Mouse (Mus musculus) hindbrain, embryonic 11.5 days (tissue): ENCODE data around the gene Crlf3. TPM values are rescaled to one million over a fixed set of nuclear protein-coding genes. Genes with fewer than 3 reads are reported as not detected.
"Not testable (repeated sequence)": the region's sequence is repeated elsewhere in the genome, so short reads cannot be mapped to it uniquely, and the experiment has no call there.

ENCODE experiments used
- ATAC-seq: fragments of 200-750 bp; cut with Nextera tagmentation; 2 replicates; pipeline ENCODE4 v1.8.0; 2017; ENCODE audit warnings: mild to moderate bottlenecking, moderate TSS enrichment, moderate library complexity; ENCODE audit not compliant: low FRiP score
- DNase-seq: peaks from one replicate; pipeline ENCODE4 v3.0.0-alpha.2; 2015; ENCODE audit warnings: low spot score
- H3K27ac ChIP-seq: fragments of 300-500 bp; sonication (generic); 2 replicates; pipeline ENCODE4 v1.5.1; 2014; ENCODE audit warnings: mild to moderate bottlenecking, low read depth, low read length
- H3K27me3 ChIP-seq: fragments of 300-500 bp; sonication (generic); 2 replicates; pipeline ENCODE4 v1.6.1; 2014; ENCODE audit warnings: mild to moderate bottlenecking, low read length, moderate library complexity, mixed read lengths; ENCODE audit not compliant: control insufficient read depth, insufficient read depth
- H3K36me3 ChIP-seq: fragments of 300-500 bp; sonication (generic); 2 replicates; pipeline ENCODE4 v1.6.1; 2014; ENCODE audit warnings: mild to moderate bottlenecking, low read length, moderate library complexity, mixed read lengths; ENCODE audit not compliant: control insufficient read depth, insufficient read depth
- H3K4me1 ChIP-seq: fragments of 300-500 bp; sonication (generic); replicated peaks from 2 replicates; pipeline ENCODE4 v1.6.1; 2014; ENCODE audit warnings: low read length, mixed read lengths; ENCODE audit not compliant: control insufficient read depth, insufficient read depth
- H3K4me2 ChIP-seq: fragments of 300-500 bp; sonication (generic); replicated peaks from 2 replicates; pipeline ENCODE4 v1.6.1; 2014; ENCODE audit warnings: mild to moderate bottlenecking, low read depth, low read length
- H3K4me3 ChIP-seq: fragments of 300-500 bp; sonication (generic); 2 replicates; pipeline ENCODE4 v1.5.1; 2014; ENCODE audit warnings: low read depth, low read length
- H3K9ac ChIP-seq: fragments of 300-500 bp; sonication (generic); 2 replicates; pipeline ENCODE4 v1.6.1; 2014; ENCODE audit warnings: low read depth, low read length
- H3K9me3 ChIP-seq: fragments of 300-500 bp; sonication (generic); 2 replicates; pipeline ENCODE4 v1.6.1; 2016; ENCODE audit warnings: low read length; ENCODE audit not compliant: control insufficient read depth
- WGBS: fragments of 180-500 bp; shearing (Covaris S2); extraction: QIAGEN DNeasy Blood & Tissue Kit; methylation state at CpG from one replicate; pipeline ENCODE4 v1.1.7; 2014; 5-methylcytosine and 5-hydroxymethylcytosine counted together
- polyA plus RNA-seq: library from polyadenylated mRNA; unstranded; fragments of >200 nt; fragmentation: Nextera tagmentation; extraction: Ambion mirVana; gene quantifications from 2 replicates; pipeline ENCODE4 v1.2.1, GENCODE M21; 2014

Crlf3 gene
- polyA plus RNA-seq, 1 experiment from 2014 or later: 27.0 TPM

- 79% methylated on average over 7 of the region's 7 CpGs for WGBS
- no peak overlapping the region for H3K4me3 ChIP-seq
- no peaks in the 10 kb centered on the region for H3K27me3 ChIP-seq
- no peaks in the 10 kb centered on the region for H3K9me3 ChIP-seq
- no peak overlapping the region for H3K4me2 ChIP-seq
- H3K36me3 ChIP-seq: peaks cover 3% of the 10 kb centered on the region; the same call in 1 of the 2 replicates
- H3K27ac ChIP-seq: no peak overlapping the region
- H3K4me1 ChIP-seq: no peaks in the 10 kb centered on the region
- no peak for ATAC-seq
- no peak overlapping the region for H3K9ac ChIP-seq
- DNase-seq: no peak
Measured at GRCm38 (mm10) chr11:80052456-80052855, 28.3 kb downstream of the Crlf3 start.

GRCm38 (mm10) chr11:80050088-80050487 is 30.7 kb downstream of the Crlf3 start:
- H3K27ac ChIP-seq: no peak overlapping the region
- no peaks in the 10 kb centered on the region for H3K9me3 ChIP-seq
- H3K36me3 ChIP-seq: no peaks in the 10 kb centered on the region
- no peak overlapping the region for H3K9ac ChIP-seq
- H3K4me1 ChIP-seq: no peaks in the 10 kb centered on the region
- no peak for DNase-seq
- WGBS: 71% methylated on average over 2 of the region's 2 CpGs
- H3K4me3 ChIP-seq: no peak overlapping the region
- no peaks in the 10 kb centered on the region for H3K27me3 ChIP-seq
- ATAC-seq: no peak
- H3K4me2 ChIP-seq: no peak overlapping the region

- no peak overlapping the region for H3K4me2 ChIP-seq
- no peak overlapping the region for H3K9ac ChIP-seq
- no peak for ATAC-seq
- H3K4me1 ChIP-seq: no peaks in the 10 kb centered on the region
- no peaks in the 10 kb centered on the region for H3K27me3 ChIP-seq
- H3K9me3 ChIP-seq: no peaks in the 10 kb centered on the region
- no peak overlapping the region for H3K4me3 ChIP-seq
- H3K27ac ChIP-seq: no peak overlapping the region
- DNase-seq: no peak
- no peaks in the 10 kb centered on the region for H3K36me3 ChIP-seq
- 84% methylated on average over 7 of the region's 7 CpGs for WGBS
Measured at GRCm38 (mm10) chr11:80046856-80047255, 33.9 kb downstream of the Crlf3 start.

DNA sequence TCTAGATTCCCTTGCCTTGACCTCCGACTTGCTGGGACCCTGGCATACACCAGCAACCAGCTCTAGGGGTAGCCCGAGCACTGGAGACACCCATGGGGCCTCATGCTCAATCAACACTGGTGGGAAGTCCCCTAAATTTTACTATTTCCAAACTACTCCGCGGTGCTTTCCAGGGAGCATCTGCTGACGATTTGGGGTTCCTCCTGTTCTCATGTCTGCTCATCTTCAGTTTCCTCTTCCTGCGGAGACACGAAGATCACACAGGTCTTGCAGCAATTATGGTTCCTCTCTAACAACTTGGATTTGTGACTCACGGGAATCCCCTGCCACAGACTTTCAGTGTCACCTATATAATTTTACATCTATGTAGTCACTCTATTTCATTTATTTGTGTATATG is 37.4 kb downstream of the Crlf3 start:
- no peak overlapping the region for H3K4me2 ChIP-seq
- DNase-seq (no peak), ATAC-seq (no peak)
- no peak overlapping the region for H3K27ac ChIP-seq
- H3K4me1 ChIP-seq: no peaks in the 10 kb centered on the region
- no peaks in the 10 kb centered on the region for H3K36me3 ChIP-seq
- WGBS: 84% methylated on average over 8 of the region's 8 CpGs
- no peak overlapping the region for H3K4me3 ChIP-seq
- H3K9ac ChIP-seq: no peak overlapping the region
- no peaks in the 10 kb centered on the region for H3K9me3 ChIP-seq
- H3K27me3 ChIP-seq: no peaks in the 10 kb centered on the region

DNA sequence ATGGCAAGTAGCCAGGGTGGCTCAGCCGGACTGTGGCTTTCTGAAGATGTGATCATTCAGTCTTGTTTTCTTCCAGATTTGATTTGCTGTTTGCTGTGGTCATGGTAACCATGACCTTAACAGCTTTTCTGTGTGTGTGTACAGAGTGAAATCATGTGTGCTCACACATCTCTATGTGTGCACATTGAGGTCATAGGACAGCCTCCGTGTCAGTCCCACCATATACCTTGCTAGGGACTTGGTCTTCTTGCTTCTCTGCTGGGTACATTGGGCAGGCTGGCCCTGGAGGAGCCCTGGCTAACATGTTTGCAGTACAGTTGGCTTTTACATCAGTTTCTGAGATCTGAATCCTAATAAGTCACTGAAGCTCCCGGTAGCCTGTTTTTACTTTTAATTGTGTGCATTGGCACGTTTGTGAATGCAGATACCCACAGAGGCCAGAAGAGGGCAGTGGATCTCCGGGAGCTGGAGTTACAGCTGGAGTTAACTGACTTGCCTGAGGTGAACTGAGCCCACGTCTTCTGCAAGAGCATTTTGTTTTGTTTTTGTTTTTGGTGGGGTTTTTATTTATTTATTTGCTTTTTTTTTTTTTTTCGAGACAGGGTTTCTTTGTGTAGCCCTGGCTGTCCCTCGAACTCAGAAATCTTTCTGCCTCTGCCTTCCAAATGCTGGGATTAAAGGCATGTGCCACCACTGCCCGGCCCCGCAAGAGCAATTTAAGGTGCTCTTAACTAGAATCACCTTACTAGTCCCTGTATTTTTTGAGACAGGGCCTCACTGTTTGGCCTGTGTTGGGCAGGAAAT is 38.0 kb downstream of the Crlf3 start:
- no peaks in the 10 kb centered on the region for H3K4me1 ChIP-seq
- no peaks in the 10 kb centered on the region for H3K36me3 ChIP-seq
- peak; percentile 53 for DNase-seq
- H3K9ac ChIP-seq: no peak overlapping the region
- no peak overlapping the region for H3K4me3 ChIP-seq
- 59% methylated on average over 10 of the region's 10 CpGs for WGBS
- no peaks in the 10 kb centered on the region for H3K9me3 ChIP-seq
- no peak overlapping the region for H3K4me2 ChIP-seq
- H3K27ac ChIP-seq: no peak overlapping the region
- ATAC-seq: no peak
- H3K27me3 ChIP-seq: no peaks in the 10 kb centered on the region

DNA sequence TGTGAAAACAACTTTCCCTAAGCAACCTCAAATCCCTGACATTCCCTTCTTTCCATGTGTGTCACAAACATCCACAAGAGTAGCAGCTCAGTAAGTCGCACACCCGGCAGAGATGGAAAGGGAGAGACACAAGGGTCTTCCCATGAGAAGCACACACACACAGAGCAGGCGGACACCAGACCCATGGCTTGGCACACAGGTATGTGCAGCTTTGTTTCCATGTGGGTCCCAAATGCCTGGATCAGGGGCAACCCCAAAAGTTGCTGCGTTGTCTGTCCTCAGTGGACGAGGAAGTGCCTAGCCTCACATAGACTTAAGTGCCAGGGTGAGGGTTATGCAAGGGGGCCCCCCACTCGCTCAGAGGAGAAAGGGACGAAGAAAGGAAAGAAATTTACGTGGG is 43.3 kb downstream of the Crlf3 start:
- Histone ChIP-seq H3K27me3 (no peaks in the 10 kb centered on the region), H3K4me3 (no peak overlapping the region), H3K4me2 (no peak overlapping the region), H3K36me3 (peaks cover 6% of the 10 kb centered on the region; the same call in 1 of the 2 replicates), H3K27ac (no peak overlapping the region), H3K9ac (no peak overlapping the region), H3K9me3 (no peaks in the 10 kb centered on the region), H3K4me1 (no peaks in the 10 kb centered on the region)
- DNase-seq (no peak), ATAC-seq (no peak)
- 79% methylated on average over 8 of the region's 8 CpGs for WGBS

GRCm38 (mm10) chr11:80021306-80021705 is 59.5 kb downstream of the Crlf3 start:
- Histone ChIP-seq H3K27me3 (no peaks in the 10 kb centered on the region), H3K36me3 (0 out of 2 replicates have a peak, but pooled peaks cover 7% of the 10 kb centered on the region), H3K4me1 (no peaks in the 10 kb centered on the region), H3K4me3 (no peak overlapping the region), H3K9me3 (no peaks in the 10 kb centered on the region), H3K27ac (no peak overlapping the region), H3K4me2 (no peak overlapping the region), H3K9ac (no peak overlapping the region)
- DNase-seq (no peak), ATAC-seq (no peak)
- WGBS: 91% methylated on average over 4 of the region's 4 CpGs

- 0 out of 2 replicates have a peak, but pooled peaks cover 9% of the 10 kb centered on the region for H3K36me3 ChIP-seq
- H3K9ac ChIP-seq: no peak overlapping the region
- no peak overlapping the region for H3K4me2 ChIP-seq
- ATAC-seq (no peak), DNase-seq (no peak)
- no peaks in the 10 kb centered on the region for H3K9me3 ChIP-seq
- WGBS: 87% methylated on average over 1 of the region's 1 CpGs
- H3K4me3 ChIP-seq: no peak overlapping the region
- no peak overlapping the region for H3K27ac ChIP-seq
- H3K4me1 ChIP-seq: no peaks in the 10 kb centered on the region
- no peaks in the 10 kb centered on the region for H3K27me3 ChIP-seq
Measured at GRCm38 (mm10) chr11:80019792-80020191, 61.0 kb downstream of the Crlf3 start.

DNA sequence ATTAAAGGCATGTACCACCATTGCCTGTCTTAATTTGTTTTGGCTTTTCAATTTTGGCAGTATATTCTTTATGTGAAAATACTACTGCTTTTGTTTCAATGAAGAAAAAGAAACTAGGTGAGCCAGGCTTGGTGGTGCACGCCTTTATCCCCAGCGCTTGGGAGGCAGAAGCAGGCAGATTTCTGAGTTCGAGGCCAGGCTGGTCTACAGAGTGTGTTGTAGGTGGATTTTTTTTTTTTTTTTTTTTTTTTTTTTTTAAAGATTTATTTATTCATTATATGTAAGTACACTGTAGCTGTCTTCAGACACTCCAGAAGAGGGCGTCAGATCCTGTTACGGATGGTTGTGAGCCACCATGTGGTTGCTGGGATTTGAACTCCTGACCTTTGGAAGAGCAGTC is 64.3 kb downstream of the Crlf3 start:
- H3K36me3 ChIP-seq, H3K9ac ChIP-seq, DNase-seq, ATAC-seq, H3K4me1 ChIP-seq, H3K4me3 ChIP-seq, H3K27ac ChIP-seq, H3K27me3 ChIP-seq, H3K9me3 ChIP-seq, H3K4me2 ChIP-seq: not testable (repeated sequence)
- WGBS: over 99% methylated on average over 3 of the region's 5 CpGs
